Mouse (Mus musculus) left cerebral cortex, adult 2 months (tissue): Measurements from ENCODE around the gene Atp6v0b. TPM values are rescaled to one million over a fixed set of nuclear protein-coding genes. Genes with fewer than 3 reads are reported as not detected.

Experiments used
- DNase-seq, 2 experiments: peaks; one replicate each; pipeline ENCODE4 v3.0.0; 2021 to 2022; ENCODE audit warnings: low spot score in 2 of 2, mixed read lengths in 1 of 2; ENCODE audit errors: extremely low spot score in 1 of 2
- H3K27ac ChIP-seq: fragments of 200-600 bp; 2 replicates; pipeline ENCODE4 v1.8.1; 2022
- H3K4me3 ChIP-seq: fragments of 200-600 bp; 2 replicates; pipeline ENCODE4 v1.8.1; 2022
- CTCF ChIP-seq: fragments of 200-600 bp; IDR thresholded peaks from 2 replicates; pipeline ENCODE4 v1.8.1; 2022; ENCODE audit warnings: antibody characterized with exemption, mild to moderate bottlenecking, moderate library complexity
- intact Hi-C: fragments of 180-260 bp; cut with DNase I; formaldehyde crosslinking; loops from one replicate; pipeline ENCODE4 v1.15.1; 2025
- total RNA-seq, 2 experiments: library from RNA; stranded (reverse); gene quantifications; 2 replicates each; pipeline ENCODE4 v1.2.3; 2021

Atp6v0b gene
- total RNA-seq, 2 experiments from 2014 or later = 430 to 462 TPM

- TF ChIP-seq CTCF = peak; percentile 76
- intact Hi-C loops = loop anchor here (2.0 kb wide), 1 partner anchor 39 kb away; no protein-coding TSS in a partner anchor
- peak in 1 of 2 experiments; percentile 64 for DNase-seq
- H3K27ac ChIP-seq = no peak overlapping the region
- H3K4me3 ChIP-seq = no peak overlapping the region
Measured at GRCm38 (mm10) chr4:117867823-117868222, 19.3 kb downstream of the Atp6v0b start.

- H3K4me3 ChIP-seq = no peak overlapping the region
- DNase-seq = no peak
- H3K27ac ChIP-seq = no peak overlapping the region
- no peak for TF ChIP-seq CTCF
- intact Hi-C loops = loop anchor here (2.0 kb wide), 1 partner anchor 38 kb away; no protein-coding TSS in a partner anchor
Measured at GRCm38 (mm10) chr4:117867000-117867399, 20.1 kb downstream of the Atp6v0b start.

GRCm38 (mm10) chr4:117866083-117866482 is 21.1 kb downstream of the Atp6v0b start:
- intact Hi-C loops = loop anchor here (2.0 kb wide), 1 partner anchor 37 kb away; no protein-coding TSS in a partner anchor
- DNase-seq = no peak
- Histone ChIP-seq H3K4me3 (no peak overlapping the region), H3K27ac (no peak overlapping the region)
- no peak for TF ChIP-seq CTCF

GRCm38 (mm10) chr4:117862823-117863222 is 24.3 kb downstream of the Atp6v0b start:
- no peak overlapping the region for H3K27ac ChIP-seq
- peak; percentile 52 to 56 for DNase-seq
- intact Hi-C loops = no loop called here
- no peak for TF ChIP-seq CTCF
- no peak overlapping the region for H3K4me3 ChIP-seq

GRCm38 (mm10) chr4:117860570-117860969 is 26.6 kb downstream of the Atp6v0b start:
- H3K4me3 ChIP-seq = no peak overlapping the region
- H3K27ac ChIP-seq = peak overlapping the region; percentile 40; the same call in 1 of the 2 replicates
- TF ChIP-seq CTCF = no peak
- intact Hi-C loops = no loop called here
- no peak for DNase-seq

GRCm38 (mm10) chr4:117858794-117859193 is 28.3 kb downstream of the Atp6v0b start:
- Histone ChIP-seq H3K27ac (no peak overlapping the region), H3K4me3 (no peak overlapping the region)
- TF ChIP-seq CTCF = peak; percentile 76
- DNase-seq = peak in 1 of 2 experiments; percentile 70
- intact Hi-C loops = loop anchor here (2.0 kb wide), 2 partner anchors 22 to 30 kb away; no protein-coding TSS in a partner anchor

- Histone ChIP-seq H3K27ac (peak overlapping the region; percentile 78), H3K4me3 (no peak overlapping the region)
- no peak for TF ChIP-seq CTCF
- intact Hi-C loops = no loop called here
- no peak for DNase-seq
Measured at GRCm38 (mm10) chr4:117855146-117855545, 32.0 kb downstream of the Atp6v0b start.

GRCm38 (mm10) chr4:117852152-117852868 is 34.8 kb downstream of the Atp6v0b start:
- intact Hi-C loops = no loop called here
- Histone ChIP-seq H3K27ac (no peak overlapping the region), H3K4me3 (no peak overlapping the region)
- no peak for TF ChIP-seq CTCF
- no peak for DNase-seq

GRCm38 (mm10) chr4:117850871-117851270 is 36.3 kb downstream of the Atp6v0b start:
- H3K4me3 ChIP-seq = no peak overlapping the region
- no peak for DNase-seq
- H3K27ac ChIP-seq = peak overlapping the region; percentile 57; the same call in 1 of the 2 replicates
- no peak for TF ChIP-seq CTCF
- intact Hi-C loops = no loop called here

- no peak for DNase-seq
- no peak overlapping the region for H3K4me3 ChIP-seq
- TF ChIP-seq CTCF = no peak
- H3K27ac ChIP-seq = peak overlapping the region; percentile 57; the same call in 1 of the 2 replicates
- intact Hi-C loops = no loop called here
Measured at GRCm38 (mm10) chr4:117850176-117850575, 37.0 kb downstream of the Atp6v0b start.

- intact Hi-C loops = no loop called here
- Histone ChIP-seq H3K4me3 (0 out of 2 replicates have a peak overlapping the region, but pooled peaks have one; percentile 2), H3K27ac (peak overlapping the region; percentile 71)
- no peak for DNase-seq
- no peak for TF ChIP-seq CTCF
Measured at GRCm38 (mm10) chr4:117849506-117849905, 37.6 kb downstream of the Atp6v0b start.

GRCm38 (mm10) chr4:117849063-117849462 is 38.1 kb downstream of the Atp6v0b start:
- no peak for TF ChIP-seq CTCF
- intact Hi-C loops = no loop called here
- Histone ChIP-seq H3K4me3 (0 out of 2 replicates have a peak overlapping the region, but pooled peaks have one; percentile 2), H3K27ac (peak overlapping the region; percentile 71)
- no peak for DNase-seq
